Mouse (Mus musculus) lung, postnatal 4 days (tissue): ENCODE data around the gene Fam124a.
"Not testable (repeated sequence)": the region's sequence is repeated elsewhere in the genome, so short reads cannot be mapped to it uniquely, and the experiment has no call there.

Experiments used
- DNase-seq, 2 experiments: peaks; one replicate each; pipeline ENCODE4 v3.0.0; 2021

Gene Fam124a

GRCm38 (mm10) chr14:62575862-62576261, 20.3 kb downstream of the Fam124a start:
- DNase-seq = no peak

- DNase-seq = no peak
Observed at GRCm38 (mm10) chr14:62580945-62581344, 25.4 kb downstream of the Fam124a start.

DNA sequence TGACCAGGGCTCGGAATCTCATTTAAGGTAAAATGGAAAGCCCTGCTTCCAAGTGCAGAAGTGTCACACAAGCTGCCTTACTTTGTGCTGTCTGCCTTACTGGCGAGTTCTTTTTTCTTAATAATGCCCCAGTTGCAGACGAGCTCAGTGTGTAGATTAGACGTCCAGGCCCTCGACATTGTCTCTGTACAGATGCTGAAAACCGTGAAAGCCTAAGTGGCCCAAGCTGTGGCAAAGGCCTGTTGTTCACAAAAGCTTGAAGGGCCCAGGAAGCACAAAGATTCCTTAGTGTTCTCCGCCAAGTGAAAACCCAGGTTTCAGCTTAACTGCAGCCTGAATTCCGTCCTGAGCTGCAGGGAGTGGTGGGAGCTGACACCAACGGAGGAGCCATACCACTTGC, 26.2 kb downstream of the Fam124a start:
- DNase-seq = no peak

GRCm38 (mm10) chr14:62584637-62585036, 29.1 kb downstream of the Fam124a start:
- DNase-seq = no peak

- no peak for DNase-seq
Observed at GRCm38 (mm10) chr14:62585338-62585737, 29.8 kb downstream of the Fam124a start.

- DNase-seq = no peak
Observed at GRCm38 (mm10) chr14:62600109-62600522, 44.6 kb downstream of the Fam124a start.

DNA sequence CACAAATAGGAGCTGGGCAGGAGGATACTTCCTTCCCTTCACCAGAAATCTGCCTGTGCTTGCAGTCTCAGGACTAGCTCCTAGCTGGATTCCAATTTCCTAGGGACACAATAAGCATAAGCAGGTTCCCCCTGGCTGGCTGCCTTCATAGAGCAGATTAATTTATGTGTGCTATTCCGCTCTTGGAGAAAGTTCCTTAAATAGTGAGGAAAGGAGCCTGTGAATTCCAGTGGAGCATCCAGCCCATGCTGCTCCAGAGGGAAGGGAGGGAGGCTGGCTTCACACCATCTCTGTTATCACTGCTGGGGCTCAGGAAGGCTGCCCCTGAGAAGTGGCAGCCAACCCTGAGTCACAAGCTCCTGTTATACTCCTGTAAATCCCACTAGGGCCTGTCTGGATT, 46.7 kb downstream of the Fam124a start:
- DNase-seq = no peak

DNA sequence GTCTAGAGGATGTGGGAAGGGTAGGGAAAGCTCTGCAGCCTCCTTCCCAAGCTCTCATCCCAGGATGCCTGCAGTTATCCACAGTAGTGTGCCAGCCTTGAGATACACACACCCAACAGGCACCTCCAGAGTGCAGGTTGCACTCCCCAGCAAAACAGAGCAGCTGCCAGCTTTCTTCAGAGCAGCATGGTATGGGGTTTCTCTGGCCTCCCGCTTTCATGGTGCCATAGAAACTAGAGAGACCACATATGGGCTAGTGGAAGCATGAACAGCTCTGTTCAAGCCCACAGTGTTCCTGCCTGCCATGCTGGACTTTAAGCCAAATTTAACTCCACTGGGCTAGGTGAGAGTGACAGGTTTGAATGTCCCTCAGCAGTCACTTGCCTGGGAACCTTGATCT, 47.3 kb downstream of the Fam124a start:
- DNase-seq = no peak

DNA sequence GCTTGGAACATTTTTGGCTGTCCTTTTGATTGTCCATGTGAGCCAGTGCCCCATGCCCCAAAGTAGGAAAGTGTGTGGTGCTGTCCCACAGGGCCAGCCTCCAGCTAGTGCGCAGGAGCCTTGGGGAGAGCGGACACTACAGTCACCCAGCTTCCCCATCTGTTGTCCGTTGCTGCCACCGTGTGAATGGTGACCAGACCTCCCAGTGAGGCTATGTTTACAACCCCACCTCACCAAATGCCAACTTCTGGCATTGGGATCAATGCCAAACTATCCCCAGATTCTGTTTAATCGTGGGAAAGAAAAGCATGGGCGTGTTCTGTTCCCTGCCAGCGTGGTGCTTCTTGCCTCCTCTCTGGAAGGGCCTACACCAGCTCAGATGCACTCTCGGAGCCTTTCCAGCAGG, 52.3 kb downstream of the Fam124a start:
- peak in 1 of 2 experiments; percentile 15 for DNase-seq

DNA sequence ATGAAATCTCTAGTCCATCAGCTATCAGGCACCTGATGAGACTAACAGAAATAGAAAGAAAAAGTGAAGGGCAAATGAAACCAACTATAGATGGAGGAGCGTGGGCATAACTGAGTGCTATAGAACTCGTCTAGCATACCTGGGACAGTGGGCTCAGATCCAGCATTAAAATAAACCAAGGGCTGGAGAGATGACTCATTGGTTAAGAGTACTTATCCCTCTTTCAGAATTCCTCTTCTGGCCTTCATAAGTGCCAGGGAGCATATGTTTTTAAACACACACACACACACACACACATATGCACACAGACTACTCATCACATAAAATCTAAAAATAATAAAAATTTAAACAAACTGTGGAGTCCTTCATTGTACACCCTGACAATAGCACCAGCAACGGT, 54.4 kb downstream of the Fam124a start:
- no peak for DNase-seq

GRCm38 (mm10) chr14:62622393-62622792, 66.9 kb downstream of the Fam124a start:
- DNase-seq = no peak

DNA sequence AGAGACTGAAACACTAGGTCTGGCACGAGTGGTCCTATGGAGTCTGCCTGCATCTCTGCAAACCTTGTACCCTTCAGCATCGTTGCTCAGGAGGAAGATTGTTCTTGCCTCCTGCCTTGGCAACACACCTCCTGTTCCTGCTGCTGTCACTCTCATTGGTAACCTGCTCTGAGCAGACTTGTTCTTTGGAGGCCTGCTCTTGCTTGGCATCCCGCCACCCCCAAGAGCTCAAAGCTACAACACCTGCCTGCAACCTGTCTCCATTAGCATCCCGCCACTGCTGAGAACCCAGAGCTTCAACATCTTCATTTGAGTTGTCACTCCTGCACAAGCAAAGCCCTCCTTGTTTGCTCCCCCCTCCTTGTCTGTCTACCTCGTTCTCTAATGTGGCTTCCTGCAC, 72.4 kb downstream of the Fam124a start:
- no peak for DNase-seq

GRCm38 (mm10) chr14:62637436-62638344, 82.2 kb downstream of the Fam124a start:
- DNase-seq = no peak

DNA sequence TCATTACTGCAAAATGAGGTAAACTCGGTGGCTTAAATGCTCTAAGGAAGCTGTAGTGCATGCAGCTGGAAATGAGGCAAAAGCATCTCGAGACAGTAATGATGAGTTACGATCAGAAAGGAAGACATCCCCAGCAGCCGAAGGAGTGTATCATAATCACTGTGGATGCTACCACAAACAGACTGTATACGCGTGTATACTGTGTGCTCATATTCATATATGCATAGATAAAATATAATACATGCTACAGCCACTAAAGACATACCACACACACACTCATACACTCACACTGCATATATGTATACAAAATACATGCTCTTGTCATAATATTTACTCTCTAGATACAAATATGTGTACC, 82.8 kb downstream of the Fam124a start:
- no peak for DNase-seq

- peak; percentile 37 to 47 for DNase-seq
Observed at GRCm38 (mm10) chr14:62639111-62639510, 83.6 kb downstream of the Fam124a start.

- no peak for DNase-seq
Observed at GRCm38 (mm10) chr14:62639551-62639950, 84.0 kb downstream of the Fam124a start.

DNA sequence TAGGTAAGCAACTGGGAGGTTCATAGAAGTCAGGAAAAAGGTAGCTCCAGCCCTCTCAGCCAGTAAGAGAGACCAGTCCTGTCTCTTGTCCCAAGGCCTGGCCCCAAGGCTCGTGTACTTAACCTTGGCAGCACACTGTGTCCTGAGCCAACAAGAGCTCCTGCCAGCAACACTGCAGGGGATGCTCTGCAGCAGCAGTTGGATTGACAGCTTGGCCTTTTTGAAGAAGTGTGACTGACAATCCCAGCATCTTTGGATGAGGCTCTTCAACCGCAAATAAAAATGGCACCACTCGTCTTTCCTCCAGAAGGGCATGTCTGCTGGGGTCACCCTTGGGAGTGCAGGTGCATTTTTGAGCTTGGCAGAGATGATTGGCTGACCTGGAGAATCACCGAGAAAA, 84.9 kb downstream of the Fam124a start:
- no peak for DNase-seq

DNA sequence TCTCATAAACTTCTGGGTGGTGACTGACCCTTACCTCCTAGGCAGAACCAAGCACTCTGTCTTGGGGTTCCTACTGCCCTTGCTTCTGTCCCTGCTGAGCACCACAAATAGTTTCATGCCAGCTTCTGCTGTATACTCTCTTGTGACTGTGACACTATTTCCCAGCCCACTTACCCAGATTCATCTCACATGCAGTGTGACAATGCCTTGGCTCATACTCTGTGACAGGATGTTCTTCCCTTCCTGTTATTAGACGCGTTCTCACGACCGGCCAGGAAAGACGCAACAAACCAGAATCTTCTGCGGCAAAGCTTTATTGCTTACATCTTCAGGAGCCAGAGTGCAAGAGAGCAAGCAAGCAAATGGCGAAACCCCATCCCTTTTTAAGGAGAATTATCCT, 86.8 kb downstream of the Fam124a start:
- DNase-seq = not testable (repeated sequence)

GRCm38 (mm10) chr14:62648405-62648804, 92.9 kb downstream of the Fam124a start:
- no peak for DNase-seq

DNA sequence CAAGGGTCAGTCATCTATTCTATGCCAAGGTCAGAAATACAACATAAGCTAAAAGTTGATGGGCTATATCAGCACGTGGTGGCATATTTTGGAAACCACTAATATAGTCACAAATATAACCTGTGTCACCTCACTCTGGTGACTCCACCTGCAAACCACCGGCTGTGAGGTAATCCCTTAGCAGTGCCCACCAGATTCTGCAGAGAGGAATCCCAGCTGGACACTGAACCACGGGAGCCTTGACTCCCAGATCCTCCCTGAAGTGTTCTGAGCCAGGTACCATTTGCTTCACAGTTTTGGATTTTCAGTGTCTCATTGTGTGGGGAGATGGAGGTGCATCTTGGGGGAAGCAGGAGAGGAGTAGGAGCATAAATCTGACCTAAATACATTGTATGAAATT, 94.8 kb downstream of the Fam124a start:
- no peak for DNase-seq

GRCm38 (mm10) chr14:62651771-62652170, 96.2 kb downstream of the Fam124a start:
- no peak for DNase-seq

DNA sequence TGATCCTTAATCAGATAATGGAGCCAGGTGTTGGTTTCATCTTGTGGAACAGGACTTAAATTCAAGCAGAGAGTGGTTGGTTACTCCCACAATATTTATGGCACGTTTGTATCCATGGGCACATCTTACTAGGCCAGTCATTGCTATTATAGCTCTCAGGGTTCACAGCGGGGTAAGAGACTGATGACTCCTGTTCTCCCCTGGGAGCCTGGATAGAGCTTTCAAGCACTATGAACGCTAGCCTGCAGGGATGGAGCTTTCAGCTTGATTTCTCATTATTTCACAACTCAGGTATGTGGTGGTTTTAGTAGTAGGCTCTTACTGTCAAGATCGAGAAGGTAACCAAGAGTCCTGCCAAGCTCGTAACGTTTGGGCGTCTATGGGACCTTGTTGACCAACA, 100.5 kb downstream of the Fam124a start:
- no peak for DNase-seq

DNA sequence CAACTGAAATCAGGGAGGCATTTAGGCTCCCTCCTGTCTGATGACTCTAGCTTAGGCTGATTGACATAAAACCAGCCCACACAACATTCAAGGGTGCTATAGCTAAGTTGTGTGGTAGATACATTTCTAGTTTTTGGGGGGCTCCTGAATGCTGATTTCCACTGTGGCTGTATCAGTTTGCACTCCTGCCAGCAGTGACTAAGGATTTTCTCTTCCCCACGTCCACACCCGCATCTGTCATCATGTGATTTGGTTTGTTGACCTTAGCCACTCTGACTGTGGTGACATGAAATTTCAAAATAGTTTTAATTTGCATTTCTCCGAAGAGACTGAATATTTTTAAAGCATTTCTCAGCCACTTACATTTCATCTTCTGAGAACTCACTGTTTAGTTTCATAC, 101.9 kb downstream of the Fam124a start:
- DNase-seq = no peak
